Mouse (Mus musculus): ENCODE results near the gene Coro7. TPM values are rescaled to one million over a fixed set of nuclear protein-coding genes. Genes with fewer than 3 reads are reported as not detected.

Coro7 gene
- polyA plus RNA-seq, 1 experiment: 31.2 TPM

GRCm38 (mm10) chr16:4592909-4593875, 86.4 kb downstream of the Coro7 start:
- Histone ChIP-seq H3K4me3 (ENCODE audit: low read depth, low read length) (peak overlapping the region; percentile 55), H3K36me3 (ENCODE audit: control insufficient read depth, insufficient read depth, low read length, poor library complexity, severe bottlenecking) (no peaks in the 10 kb centered on the region), H3K27ac (ENCODE audit: insufficient read depth, low read length) (peak overlapping the region; percentile 56), H3K27me3 (ENCODE audit: control insufficient read depth, insufficient read depth, low read length, poor library complexity, severe bottlenecking) (no peaks in the 10 kb centered on the region), H3K9me3 (replicated peaks; ENCODE audit: control insufficient read depth, insufficient read depth, low read length, poor library complexity, severe bottlenecking) (no peaks in the 10 kb centered on the region), H3K9ac (ENCODE audit: low read depth, poor library complexity, severe bottlenecking) (peak overlapping the region; percentile 96), H3K4me1 (ENCODE audit: control insufficient read depth, insufficient read depth, low read length) (peaks cover 13% of the 10 kb centered on the region)
- TF ChIP-seq CTCF (IDR thresholded peaks at IDR 0.05; ENCODE audit: low read depth, low read length) (peak; percentile 47), EP300 (IDR thresholded peaks at IDR 0.05; ENCODE audit: insufficient read depth, low read depth, low read length) (no peak), POLR2A (IDR thresholded peaks at IDR 0.05; ENCODE audit: insufficient read depth, low read length) (no peak)

- Histone ChIP-seq H3K27ac (ENCODE audit: insufficient read depth, low read length) (no peak overlapping the region), H3K4me1 (ENCODE audit: control insufficient read depth, insufficient read depth, low read length) (peaks cover 8% of the 10 kb centered on the region), H3K9ac (ENCODE audit: low read depth, poor library complexity, severe bottlenecking) (no peak overlapping the region), H3K27me3 (ENCODE audit: control insufficient read depth, insufficient read depth, low read length, poor library complexity, severe bottlenecking) (no peaks in the 10 kb centered on the region), H3K4me3 (ENCODE audit: low read depth, low read length) (no peak overlapping the region), H3K36me3 (ENCODE audit: control insufficient read depth, insufficient read depth, low read length, poor library complexity, severe bottlenecking) (no peaks in the 10 kb centered on the region), H3K9me3 (replicated peaks; ENCODE audit: control insufficient read depth, insufficient read depth, low read length, poor library complexity, severe bottlenecking) (no peaks in the 10 kb centered on the region)
- TF ChIP-seq POLR2A (IDR thresholded peaks at IDR 0.05; ENCODE audit: insufficient read depth, low read length): no peak
These were observed 89.3 kb downstream of the Coro7 start for GRCm38 (mm10) chr16:4590236-4590635.

DNA sequence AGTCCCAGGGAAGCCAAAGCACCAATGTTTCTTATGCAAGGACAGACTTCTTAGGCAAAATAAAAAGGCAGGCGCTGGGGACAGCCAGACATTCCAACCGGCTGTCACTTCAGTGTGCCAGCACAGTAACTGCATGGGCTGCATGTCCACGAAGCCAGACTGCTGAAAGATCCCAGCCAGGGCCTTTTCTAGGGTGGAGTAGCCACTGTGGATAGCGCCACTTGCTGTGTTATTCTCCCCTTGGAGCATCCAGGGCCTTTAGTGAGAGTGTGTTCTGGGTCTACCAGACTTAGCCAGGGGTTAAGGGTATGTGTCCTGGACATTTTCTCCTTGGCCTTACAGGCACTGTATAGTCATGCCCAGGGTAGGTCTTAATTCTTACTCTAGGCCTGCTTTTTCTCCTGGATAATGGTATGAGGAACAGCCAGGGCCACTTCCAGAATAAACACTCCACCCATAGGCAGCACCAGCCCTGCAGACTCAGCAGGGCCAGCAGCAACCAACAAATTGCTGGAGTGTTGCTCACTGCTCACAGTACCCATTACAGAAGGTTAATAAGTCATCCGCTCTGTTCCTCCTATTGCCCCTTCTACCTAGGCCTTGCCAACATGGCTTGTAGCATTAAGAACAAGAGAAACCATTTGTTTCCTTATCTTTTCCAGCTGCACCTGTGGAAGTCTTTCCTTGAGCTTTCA, 91.9 kb downstream of the Coro7 start:
- Histone ChIP-seq H3K27me3 (ENCODE audit: control insufficient read depth, insufficient read depth, low read length, poor library complexity, severe bottlenecking) (no peaks in the 10 kb centered on the region), H3K27ac (ENCODE audit: insufficient read depth, low read length) (peak overlapping the region; percentile 95), H3K36me3 (ENCODE audit: control insufficient read depth, insufficient read depth, low read length, poor library complexity, severe bottlenecking) (no peaks in the 10 kb centered on the region), H3K4me3 (ENCODE audit: low read depth, low read length) (no peak overlapping the region), H3K9me3 (replicated peaks; ENCODE audit: control insufficient read depth, insufficient read depth, low read length, poor library complexity, severe bottlenecking) (no peaks in the 10 kb centered on the region), H3K9ac (ENCODE audit: low read depth, poor library complexity, severe bottlenecking) (peak overlapping the region; percentile 47), H3K4me1 (ENCODE audit: control insufficient read depth, insufficient read depth, low read length) (peaks cover 7% of the 10 kb centered on the region)
- no peak for TF ChIP-seq POLR2A (IDR thresholded peaks at IDR 0.05; ENCODE audit: insufficient read depth, low read length)

DNA sequence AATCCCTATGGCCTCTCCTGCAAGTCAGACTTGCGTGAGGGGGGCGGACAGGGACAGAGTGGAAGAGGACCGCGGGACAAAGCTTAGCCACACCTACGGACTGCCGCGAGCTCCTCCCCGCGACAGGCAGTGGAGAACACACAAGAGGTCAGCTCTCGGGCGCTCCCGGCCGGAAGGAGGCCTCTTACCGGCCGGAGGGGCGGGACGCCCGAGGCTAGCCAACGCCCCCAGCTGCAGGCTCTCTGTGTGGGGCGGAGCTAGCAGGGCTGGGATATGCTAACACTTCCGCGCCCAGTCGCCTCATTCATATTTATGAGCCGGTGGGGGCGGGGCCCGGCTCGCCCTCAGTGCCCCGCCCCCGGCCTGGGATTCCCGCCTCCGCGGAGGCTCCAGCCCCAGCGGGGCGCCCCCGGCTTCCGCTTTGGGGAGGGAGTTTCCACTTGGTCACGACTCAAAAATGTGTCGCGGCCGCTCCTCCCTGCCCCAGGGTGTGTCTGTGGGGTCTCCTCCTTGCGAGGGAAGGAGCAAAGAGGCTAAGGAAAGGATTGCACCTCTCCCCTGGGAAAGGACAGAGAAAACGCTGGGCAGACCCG, 93.0 kb downstream of the Coro7 start:
- peak overlapping the region; percentile 95 for H3K27ac ChIP-seq (ENCODE audit: insufficient read depth, low read length)
- peak; percentile 37 for TF ChIP-seq POLR2A (IDR thresholded peaks at IDR 0.05; ENCODE audit: insufficient read depth, low read length)
- 0 out of 2 replicates have a peak, but pooled peaks have one; percentile 44 for TF ChIP-seq EP300 (IDR thresholded peaks at IDR 0.05; ENCODE audit: insufficient read depth, low read depth, low read length)
- no peak for TF ChIP-seq CTCF (IDR thresholded peaks at IDR 0.05; ENCODE audit: low read depth, low read length)
- H3K9ac ChIP-seq (ENCODE audit: low read depth, poor library complexity, severe bottlenecking): peak overlapping the region; percentile 47
- no peaks in the 10 kb centered on the region for H3K9me3 ChIP-seq (replicated peaks; ENCODE audit: control insufficient read depth, insufficient read depth, low read length, poor library complexity, severe bottlenecking)
- H3K4me1 ChIP-seq (ENCODE audit: control insufficient read depth, insufficient read depth, low read length): peaks cover 7% of the 10 kb centered on the region
- H3K27me3 ChIP-seq (ENCODE audit: control insufficient read depth, insufficient read depth, low read length, poor library complexity, severe bottlenecking): no peaks in the 10 kb centered on the region
- H3K36me3 ChIP-seq (ENCODE audit: control insufficient read depth, insufficient read depth, low read length, poor library complexity, severe bottlenecking): no peaks in the 10 kb centered on the region
- peak overlapping the region; percentile 58 for H3K4me3 ChIP-seq (ENCODE audit: low read depth, low read length)

DNA sequence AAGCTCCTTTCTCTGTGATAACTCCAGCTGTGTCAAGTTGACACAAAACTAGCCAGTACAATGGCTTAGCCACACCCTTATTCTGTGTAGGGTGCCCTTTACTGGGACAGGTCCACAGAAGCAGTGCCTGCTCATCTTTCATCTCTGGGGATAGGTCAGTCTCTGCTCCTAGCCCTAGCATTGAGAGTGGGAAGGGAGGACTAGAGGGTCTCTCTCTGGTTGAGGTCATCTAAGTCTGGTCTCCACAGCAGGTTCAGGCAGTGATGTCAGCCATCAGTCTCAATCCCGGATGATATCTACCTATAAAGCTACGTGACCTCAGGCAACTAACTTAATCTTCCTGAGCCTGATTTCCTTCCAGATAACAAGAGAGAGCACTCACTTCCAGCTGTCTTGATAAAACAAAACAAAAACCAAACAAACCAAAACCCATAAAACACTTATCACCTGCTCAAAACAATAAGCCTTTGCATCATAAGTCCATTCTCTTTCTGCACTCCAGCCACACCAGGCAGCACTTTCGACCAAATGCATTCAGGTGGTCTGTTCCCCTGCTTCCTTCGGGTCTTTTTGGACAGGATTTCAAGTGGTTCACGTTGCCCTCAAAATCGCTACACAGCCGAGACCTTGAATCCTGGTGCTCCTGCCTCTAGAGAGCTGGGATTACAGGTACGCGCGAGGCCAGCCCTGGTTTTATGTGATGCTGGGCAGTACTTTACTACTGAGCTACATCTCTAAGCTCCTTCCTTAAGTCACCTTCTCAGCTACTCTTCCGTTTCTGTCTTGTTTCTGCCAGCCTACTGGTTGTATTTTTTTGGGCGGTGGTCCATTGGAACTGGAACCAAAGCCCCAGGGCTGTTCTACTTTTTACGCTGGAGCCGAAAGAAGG, 93.7 kb downstream of the Coro7 start:
- H3K27me3 ChIP-seq (ENCODE audit: control insufficient read depth, insufficient read depth, low read length, poor library complexity, severe bottlenecking): no peaks in the 10 kb centered on the region
- H3K4me3 ChIP-seq (ENCODE audit: low read depth, low read length): peak overlapping the region; percentile 36
- H3K9me3 ChIP-seq (replicated peaks; ENCODE audit: control insufficient read depth, insufficient read depth, low read length, poor library complexity, severe bottlenecking): no peaks in the 10 kb centered on the region
- no peaks in the 10 kb centered on the region for H3K36me3 ChIP-seq (ENCODE audit: control insufficient read depth, insufficient read depth, low read length, poor library complexity, severe bottlenecking)
- TF ChIP-seq EP300 (IDR thresholded peaks at IDR 0.05; ENCODE audit: insufficient read depth, low read depth, low read length): no peak
- TF ChIP-seq POLR2A (IDR thresholded peaks at IDR 0.05; ENCODE audit: insufficient read depth, low read length): no peak
- no peak for TF ChIP-seq CTCF (IDR thresholded peaks at IDR 0.05; ENCODE audit: low read depth, low read length)
- 0 out of 2 replicates have a peak overlapping the region, but pooled peaks have one; percentile 21 for H3K9ac ChIP-seq (ENCODE audit: low read depth, poor library complexity, severe bottlenecking)
- H3K27ac ChIP-seq (ENCODE audit: insufficient read depth, low read length): peak overlapping the region; percentile 70
- peaks cover 7% of the 10 kb centered on the region for H3K4me1 ChIP-seq (ENCODE audit: control insufficient read depth, insufficient read depth, low read length)
